Mouse (Mus musculus) gastrocnemius, adult 2 months (tissue): ENCODE results near the gene Defb15. TPM values are rescaled to one million over a fixed set of nuclear protein-coding genes. Genes with fewer than 3 reads are reported as not detected.
"Not testable (repeated sequence)": the region's sequence is repeated elsewhere in the genome, so short reads cannot be mapped to it uniquely, and the experiment has no call there.

Experiments used
- DNase-seq: peaks from one replicate; pipeline ENCODE4 v3.0.0; 2022
- H3K27ac ChIP-seq: fragments of 200-600 bp; 2 replicates; pipeline ENCODE4 v1.8.1; 2022; ENCODE audit warnings: mild to moderate bottlenecking
- H3K4me3 ChIP-seq: fragments of 200-600 bp; 2 replicates; pipeline ENCODE4 v1.8.1; 2022; ENCODE audit warnings: mild to moderate bottlenecking, moderate library complexity
- CTCF ChIP-seq: fragments of 200-600 bp; IDR thresholded peaks from 2 replicates; pipeline ENCODE4 v1.8.1; 2022; ENCODE audit warnings: antibody characterized with exemption, mild to moderate bottlenecking, moderate library complexity
- intact Hi-C: fragments of 180-260 bp; cut with DNase I; formaldehyde crosslinking; loops from one replicate; pipeline ENCODE4 v1.15.1; 2025
- long read RNA-seq, 2 experiments: library from polyadenylated mRNA; stranded (forward); transcript quantifications; one replicate each; pipeline ENCODE4 v2.0.0; 2021
- total RNA-seq, 2 experiments: library from RNA; stranded (reverse); gene quantifications; 2 replicates each; pipeline ENCODE4 v1.2.3; 2021

Gene Defb15
- not detected for total RNA-seq
- long read RNA-seq, experiment 1, result 0 reads
- long read RNA-seq, experiment 2, result 0 reads

GRCm38 (mm10) chr8:21932610-21933009 is at the start of gene Defb15:
TSS of gene Defb15 (minus strand) at chr8:21932710.
- TF ChIP-seq CTCF, result no peak
- Histone ChIP-seq H3K4me3 (no peak within 1 kb of the TSS), H3K27ac (no peak within 1 kb of the TSS)
- intact Hi-C loops, result no loop called here
- DNase-seq, result no peak

DNA sequence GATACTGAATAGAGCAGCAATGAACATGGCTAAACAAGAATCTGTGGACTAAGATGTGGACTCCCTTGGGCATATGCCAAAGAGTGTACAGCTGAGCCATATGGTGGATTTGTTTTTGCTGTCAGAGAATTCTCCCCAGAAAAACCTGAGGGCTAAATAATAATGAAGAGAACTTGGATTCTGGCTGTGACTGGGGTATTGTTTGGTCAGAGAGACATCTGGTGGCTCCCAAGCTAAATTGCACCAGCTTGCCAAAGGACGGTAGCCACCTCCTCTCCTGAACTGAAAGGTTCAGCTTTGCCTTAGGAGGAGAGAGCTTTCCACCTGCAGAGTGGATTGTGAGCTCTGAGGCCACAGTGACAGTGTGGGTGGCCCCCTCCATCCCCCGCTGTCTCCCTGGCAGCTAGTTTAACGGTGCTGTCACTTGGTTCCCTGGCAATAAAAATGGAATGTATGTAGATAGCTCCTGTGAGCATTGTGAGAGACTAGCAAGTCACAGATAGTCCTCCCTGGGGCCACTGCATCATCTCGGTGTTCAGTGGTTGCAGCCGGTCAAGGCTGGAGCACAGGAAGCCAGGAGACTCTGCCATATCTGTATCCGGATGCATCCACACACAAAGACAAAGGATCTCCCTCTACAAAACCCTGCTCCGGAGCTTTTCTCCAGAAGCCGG is 49.3 kb upstream of the Defb15 start:
- intact Hi-C loops, result no loop called here
- no peak for TF ChIP-seq CTCF
- DNase-seq, result no peak
- Histone ChIP-seq H3K27ac (no peak overlapping the region), H3K4me3 (no peak overlapping the region)

DNA sequence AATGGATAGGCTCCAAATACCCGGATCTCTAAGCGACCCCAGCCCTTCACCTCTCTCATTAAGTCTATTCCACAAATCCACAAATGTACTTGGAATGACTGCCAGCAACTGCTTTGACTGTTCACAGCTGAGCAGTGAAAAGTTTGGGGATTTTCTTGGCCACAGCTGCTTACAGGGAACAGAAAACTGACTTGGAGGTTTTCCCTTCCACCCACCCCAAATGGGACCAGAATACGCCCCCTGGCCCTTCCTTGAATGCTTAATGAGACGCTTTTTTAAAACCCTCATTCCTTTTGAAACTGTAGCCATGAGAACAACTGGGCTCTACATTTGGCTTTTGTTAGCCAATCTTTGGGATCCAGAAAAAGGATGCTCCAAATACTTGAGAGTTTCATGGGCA is 45.7 kb upstream of the Defb15 start:
- Histone ChIP-seq H3K27ac (no peak overlapping the region), H3K4me3 (no peak overlapping the region)
- no peak for TF ChIP-seq CTCF
- no peak for DNase-seq
- intact Hi-C loops, result no loop called here

- Histone ChIP-seq H3K27ac (no peak within 1 kb of the TSS), H3K4me3 (no peak within 1 kb of the TSS)
- TF ChIP-seq CTCF, result no peak
- DNase-seq, result no peak
- intact Hi-C loops, result no loop called here
Observed at GRCm38 (mm10) chr8:21969475-21969874, 37.0 kb upstream of the Defb15 start, which contains the start of gene Ccdc70. TSS of gene Ccdc70 (plus strand) at chr8:21969775.

DNA sequence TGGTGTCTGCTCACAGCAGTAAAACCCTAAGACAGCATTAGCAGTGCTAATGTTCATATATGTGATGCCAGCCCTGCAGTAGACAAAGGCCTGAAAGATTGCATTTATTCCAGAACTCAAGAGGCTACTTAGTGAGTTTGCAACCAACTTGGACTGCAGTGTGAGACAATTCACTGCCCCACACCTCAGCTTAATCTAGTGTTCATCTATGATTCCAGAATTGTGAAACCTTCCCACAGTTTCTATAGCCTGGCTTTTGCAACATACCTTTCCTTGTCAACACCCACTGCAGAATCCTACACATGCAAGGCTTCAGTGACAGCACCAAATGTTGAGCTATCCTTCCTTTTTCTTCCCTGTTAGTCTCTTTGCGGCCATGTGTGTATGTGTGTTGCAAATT is 34.1 kb upstream of the Defb15 start:
- TF ChIP-seq CTCF, result no peak
- intact Hi-C loops, result no loop called here
- Histone ChIP-seq H3K27ac (no peak overlapping the region), H3K4me3 (no peak overlapping the region)
- DNase-seq, result no peak

DNA sequence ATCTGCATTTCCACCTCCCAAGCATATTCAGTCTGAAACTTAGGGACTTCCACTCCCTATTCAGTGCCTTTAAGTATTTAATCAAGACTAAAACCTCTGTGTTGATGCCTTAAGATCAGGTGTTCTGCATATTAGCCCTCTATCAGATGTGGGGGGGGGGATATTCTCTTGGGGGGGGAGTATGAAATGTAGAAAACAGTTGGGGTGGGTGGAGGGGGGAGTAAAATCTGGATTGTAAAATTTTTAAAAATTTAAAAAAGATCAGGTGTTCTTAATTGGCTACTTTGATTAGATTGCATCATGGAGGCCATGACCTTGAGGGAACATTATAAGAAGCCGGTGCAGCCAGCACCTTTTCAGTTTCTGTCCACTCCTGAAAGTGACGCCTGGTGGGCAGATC is 25.9 kb upstream of the Defb15 start, which contains the start of gene Fam90a1a:
TSS of gene Fam90a1a (plus strand) at position 301 of the 400 bp plus-strand sequence.
- Histone ChIP-seq H3K27ac (no peak within 1 kb of the TSS), H3K4me3 (no peak within 1 kb of the TSS)
- DNase-seq, result no peak
- TF ChIP-seq CTCF, result no peak
- intact Hi-C loops, result no loop called here

- no peak for TF ChIP-seq CTCF
- no peak for DNase-seq
- Histone ChIP-seq H3K27ac (no peak overlapping the region), H3K4me3 (no peak overlapping the region)
- intact Hi-C loops, result no loop called here
Observed at GRCm38 (mm10) chr8:21956336-21956735, 23.8 kb upstream of the Defb15 start.

DNA sequence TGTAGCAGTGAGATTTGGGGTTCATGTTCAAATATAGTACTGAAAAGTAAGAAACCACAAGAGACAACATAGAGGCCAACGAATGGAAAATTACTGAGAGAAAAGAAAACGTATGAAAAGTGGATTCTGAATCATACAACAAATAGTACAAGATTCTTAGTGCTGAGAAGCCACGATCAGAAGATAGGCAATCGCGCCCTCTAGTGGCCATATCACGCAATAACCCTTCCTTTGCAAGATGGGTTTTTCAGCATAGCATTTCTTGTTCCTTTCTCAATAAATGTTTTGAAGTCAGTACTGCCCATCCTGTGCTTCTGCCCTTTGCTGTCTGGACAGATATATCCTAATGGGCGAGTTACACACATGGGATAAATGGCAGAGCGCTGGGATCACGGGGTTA is 22.8 kb upstream of the Defb15 start:
- DNase-seq, result no peak
- no peak overlapping the region for H3K27ac ChIP-seq
- no peak overlapping the region for H3K4me3 ChIP-seq
- intact Hi-C loops, result no loop called here
- peak; percentile 66 for TF ChIP-seq CTCF

- no peak for DNase-seq
- Histone ChIP-seq H3K4me3 (no peak overlapping the region), H3K27ac (no peak overlapping the region)
- intact Hi-C loops, result no loop called here
- no peak for TF ChIP-seq CTCF
Observed at GRCm38 (mm10) chr8:21947311-21948017, 15.0 kb upstream of the Defb15 start.

GRCm38 (mm10) chr8:21946462-21946861 is 14.0 kb upstream of the Defb15 start, which contains the start of gene Defb13:
TSS of gene Defb13 (plus strand) at chr8:21946762.
- intact Hi-C loops, result no loop called here
- no peak for DNase-seq
- H3K27ac ChIP-seq, result no peak within 1 kb of the TSS
- no peak within 1 kb of the TSS for H3K4me3 ChIP-seq
- no peak for TF ChIP-seq CTCF

GRCm38 (mm10) chr8:21938052-21938451 is 5.5 kb upstream of the Defb15 start, which contains the start of gene Defb35:
TSS of gene Defb35 (plus strand) at chr8:21938352.
- not testable (repeated sequence) for DNase-seq

GRCm38 (mm10) chr8:21930754-21931153 is 1.8 kb downstream of the Defb15 start:
- H3K27ac ChIP-seq, H3K4me3 ChIP-seq, intact Hi-C loops, DNase-seq: not testable (repeated sequence)

More at GRCm38 (mm10) chr8:21938052-21938451, 5.5 kb upstream of the Defb15 start, which contains the start of gene Defb35:
- H3K27ac ChIP-seq, intact Hi-C loops, H3K4me3 ChIP-seq: not testable (repeated sequence)

DNA sequence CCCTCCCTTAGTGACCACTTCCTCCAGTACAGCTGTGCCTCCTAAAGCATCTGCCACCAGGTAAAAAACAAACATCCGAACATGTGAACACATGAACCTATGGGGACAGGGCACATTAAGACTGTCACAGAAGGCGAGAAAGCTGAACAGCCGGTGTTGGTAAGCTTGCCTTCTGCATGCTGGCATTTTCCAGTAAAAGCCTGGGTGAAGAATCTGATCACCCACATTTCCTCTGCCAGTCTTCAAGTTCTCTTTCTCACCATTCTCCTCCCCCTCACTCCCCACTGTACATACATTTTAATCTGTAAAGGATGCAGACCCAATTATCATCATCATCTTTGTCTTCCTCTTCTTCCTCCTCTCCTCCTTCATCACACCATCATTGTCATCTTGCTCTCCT is 16.9 kb downstream of the Defb15 start:
- Histone ChIP-seq H3K4me3 (no peak overlapping the region), H3K27ac (no peak overlapping the region)
- no peak for DNase-seq
- intact Hi-C loops, result no loop called here
- no peak for TF ChIP-seq CTCF
